In the genomic region with DNA sequence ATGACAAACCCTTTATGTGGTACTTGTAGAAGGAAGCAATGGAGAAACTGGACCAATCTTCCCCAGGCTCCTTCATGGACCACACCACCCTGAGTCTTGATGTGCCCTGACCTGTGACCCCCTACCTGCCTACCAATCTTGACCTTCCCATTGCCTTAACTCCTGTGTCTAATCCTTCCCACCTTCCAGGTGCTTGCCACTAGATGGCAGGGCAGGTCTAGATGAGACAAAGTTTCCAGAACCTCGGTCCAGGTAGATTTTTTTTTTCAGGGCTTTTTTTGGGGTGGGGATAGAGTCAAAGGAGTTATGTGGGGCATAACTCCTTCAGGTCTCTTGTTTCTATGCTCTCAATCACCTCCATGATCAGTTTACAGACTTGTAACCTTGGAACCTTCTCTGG, we compare ENCODE assay signal across 8 mouse cellular contexts. TPM values are rescaled to one million over a fixed set of nuclear protein-coding genes. Genes with fewer than 3 reads are reported as not detected.
DNase-seq lines count a peak whose midpoint lies in the region; ATAC-seq and TF ChIP-seq lines count a peak whose summit lies in the region.

No protein-coding gene starts in this region.

- peak; percentile 78 for TF ChIP-seq CTCF in lung, postnatal 0 days (IDR thresholded peaks at IDR 0.05)

- DNase-seq in CD4-positive, CD25-positive, alpha-beta regulatory T cell, adult 2 months (ENCODE audit: low read depth, low spot score) = peak; percentile 54
- DNase-seq in liver = peak; percentile 9
- no peak for DNase-seq in liver, embryonic 11.5 days (ENCODE audit: low spot score)
- DNase-seq in brain, adult 2 months (ENCODE audit: low read depth, low spot score) = peak; percentile 70
- DNase-seq in induced T-regulatory cell, adult 2 months (ENCODE audit: low read depth) = peak; percentile 45
- DNase-seq in lung, postnatal 0 days (ENCODE audit: low spot score) = peak; percentile 38
- peak; percentile 64 for DNase-seq in thymus, postnatal 4 days

- H3K9me3 ChIP-seq in liver, embryonic 11.5 days (ENCODE audit: control insufficient read depth, low read length) = no peaks in the 10 kb centered on the region
- no peaks in the 10 kb centered on the region for H3K9me3 ChIP-seq in lung, postnatal 0 days (ENCODE audit: low read length)

- 14% methylated on average over 1 of the region's 1 CpGs for WGBS in liver, embryonic 11.5 days
- WGBS in lung, postnatal 0 days = 20% methylated on average over 1 of the region's 1 CpGs

- no peak overlapping the region for H3K27ac ChIP-seq in liver, embryonic 11.5 days (ENCODE audit: low read depth, low read length)
- H3K27ac ChIP-seq in lung, postnatal 0 days (ENCODE audit: low read length) = no peak overlapping the region

- no peak for TF ChIP-seq EP300 in lung, postnatal 0 days (IDR thresholded peaks at IDR 0.05)

- H3K36me3 ChIP-seq in liver, embryonic 11.5 days (ENCODE audit: control insufficient read depth, insufficient read depth, low read length) = no peaks in the 10 kb centered on the region
- H3K36me3 ChIP-seq in lung, postnatal 0 days (ENCODE audit: insufficient read depth, low read length) = no peaks in the 10 kb centered on the region

- no peak for ATAC-seq in CD4-positive, CD25-positive, alpha-beta regulatory T cell, adult 4 months
- ATAC-seq in liver, embryonic 11.5 days (replicated peaks; ENCODE audit: low FRiP score) = no peak
- no peak for ATAC-seq in lung, postnatal 0 days

- no peak overlapping the region for H3K4me2 ChIP-seq in liver, embryonic 11.5 days
- no peak overlapping the region for H3K4me2 ChIP-seq in lung, postnatal 0 days (replicated peaks; ENCODE audit: low read depth, low read length)

- no peak overlapping the region for H3K9ac ChIP-seq in liver, embryonic 11.5 days (ENCODE audit: low read depth, low read length)
- H3K9ac ChIP-seq in lung, postnatal 0 days (replicated peaks; ENCODE audit: low read depth) = no peak overlapping the region

- H3K4me3 ChIP-seq in liver, embryonic 11.5 days (ENCODE audit: low read depth, low read length) = no peak overlapping the region
- no peak overlapping the region for H3K4me3 ChIP-seq in lung, postnatal 0 days (ENCODE audit: low read depth, low read length)

- no peaks in the 10 kb centered on the region for H3K4me1 ChIP-seq in liver, embryonic 11.5 days (replicated peaks; ENCODE audit: control insufficient read depth, insufficient read depth, low read length)
- no peaks in the 10 kb centered on the region for H3K4me1 ChIP-seq in lung, postnatal 0 days (ENCODE audit: insufficient read depth, low read depth, low read length)

- H3K27me3 ChIP-seq in liver, embryonic 11.5 days (replicated peaks; ENCODE audit: control insufficient read depth, insufficient read depth, low read length) = no peaks in the 10 kb centered on the region
- no peaks in the 10 kb centered on the region for H3K27me3 ChIP-seq in lung, postnatal 0 days (replicated peaks; ENCODE audit: insufficient read depth, low read length)

RNA-seq across cellular contexts. Expression of gene Tra2b, which starts 44.8 kb away (rescaled TPM):
- polyA plus RNA-seq in CD4-positive, CD25-positive, alpha-beta regulatory T cell, adult 4 months (2017; shearing (Covaris generic)) = 100 to 1,000 TPM; 457 to 480 TPM
- 331 and 367 TPM in 2 replicates for polyA plus RNA-seq in liver, embryonic 11.5 days (2014; fragmentation: Nextera tagmentation; extraction: Ambion mirVana)
- 127 and 145 TPM in 2 replicates for polyA plus RNA-seq in lung, postnatal 0 days (2015; fragmentation: Nextera tagmentation; extraction: Ambion mirVana)
